Mouse (Mus musculus) left cerebral cortex, adult 2 months (tissue): Measurements from ENCODE around the gene Phex. TPM values are rescaled to one million over a fixed set of nuclear protein-coding genes. Genes with fewer than 3 reads are reported as not detected.
A peak's percentile ranks its signal among the peaks of the same experiment; 100 is the strongest.

Experiments
- DNase-seq, 2 experiments: peaks; one replicate each; pipeline ENCODE4 v3.0.0; 2021 to 2022; ENCODE audit warnings: low spot score in 2 of 2, mixed read lengths in 1 of 2; ENCODE audit errors: extremely low spot score in 1 of 2
- H3K27ac ChIP-seq: fragments of 200-600 bp; 2 replicates; pipeline ENCODE4 v1.8.1; 2022
- H3K4me3 ChIP-seq: fragments of 200-600 bp; 2 replicates; pipeline ENCODE4 v1.8.1; 2022
- CTCF ChIP-seq: fragments of 200-600 bp; IDR thresholded peaks from 2 replicates; pipeline ENCODE4 v1.8.1; 2022; ENCODE audit warnings: antibody characterized with exemption, mild to moderate bottlenecking, moderate library complexity
- intact Hi-C: fragments of 180-260 bp; cut with DNase I; formaldehyde crosslinking; loops from one replicate; pipeline ENCODE4 v1.15.1; 2025
- total RNA-seq, 2 experiments: library from RNA; stranded (reverse); gene quantifications; 2 replicates each; pipeline ENCODE4 v1.2.3; 2021

Phex gene
- total RNA-seq, 2 experiments from 2014 or later = 0.41 to 0.56 TPM

- H3K4me3 ChIP-seq = no peak overlapping the region
- intact Hi-C loops = no loop called here
- no peak for TF ChIP-seq CTCF
- no peak overlapping the region for H3K27ac ChIP-seq
- no peak for DNase-seq
Observed at GRCm38 (mm10) chrX:157377456-157377855, 37.7 kb downstream of the Phex start.

- intact Hi-C loops = no loop called here
- no peak overlapping the region for H3K4me3 ChIP-seq
- H3K27ac ChIP-seq = no peak overlapping the region
- TF ChIP-seq CTCF = no peak; the same call in 1 of the 2 replicates
- DNase-seq = no peak
Observed at GRCm38 (mm10) chrX:157373873-157374272, 41.2 kb downstream of the Phex start.

GRCm38 (mm10) chrX:157369166-157369565, 45.9 kb downstream of the Phex start:
- intact Hi-C loops = no loop called here
- no peak for TF ChIP-seq CTCF
- Histone ChIP-seq H3K4me3 (no peak overlapping the region), H3K27ac (no peak overlapping the region)
- no peak for DNase-seq

DNA sequence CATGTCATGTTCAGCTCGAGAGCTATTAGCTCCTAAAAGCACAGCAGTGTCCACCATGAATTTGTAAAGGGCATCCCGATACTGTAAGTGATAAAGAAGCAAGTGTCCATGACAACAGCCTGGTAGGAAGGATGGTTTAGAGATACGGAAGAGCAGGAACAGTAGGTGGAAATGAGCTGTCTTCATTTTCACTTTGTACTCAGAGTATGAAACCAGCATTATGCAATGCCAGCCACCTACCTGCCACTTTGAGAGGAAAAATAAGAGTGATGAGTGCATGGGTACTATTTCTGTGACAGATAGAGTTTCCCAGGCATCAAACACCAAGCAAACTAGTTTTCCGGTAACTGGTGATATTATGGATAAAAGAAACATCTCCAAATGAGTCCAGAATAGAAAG, 59.6 kb downstream of the Phex start:
- H3K4me3 ChIP-seq = no peak overlapping the region
- no peak for TF ChIP-seq CTCF
- no peak for DNase-seq
- H3K27ac ChIP-seq = no peak overlapping the region
- intact Hi-C loops = no loop called here

- Histone ChIP-seq H3K4me3 (no peak overlapping the region), H3K27ac (no peak overlapping the region)
- intact Hi-C loops = no loop called here
- no peak for DNase-seq
- no peak for TF ChIP-seq CTCF
Observed at GRCm38 (mm10) chrX:157346201-157346600, 68.9 kb downstream of the Phex start.

- Histone ChIP-seq H3K4me3 (no peak overlapping the region), H3K27ac (no peak overlapping the region)
- no peak for TF ChIP-seq CTCF
- no peak for DNase-seq
- intact Hi-C loops = no loop called here
Observed at GRCm38 (mm10) chrX:157334726-157335125, 80.4 kb downstream of the Phex start.

DNA sequence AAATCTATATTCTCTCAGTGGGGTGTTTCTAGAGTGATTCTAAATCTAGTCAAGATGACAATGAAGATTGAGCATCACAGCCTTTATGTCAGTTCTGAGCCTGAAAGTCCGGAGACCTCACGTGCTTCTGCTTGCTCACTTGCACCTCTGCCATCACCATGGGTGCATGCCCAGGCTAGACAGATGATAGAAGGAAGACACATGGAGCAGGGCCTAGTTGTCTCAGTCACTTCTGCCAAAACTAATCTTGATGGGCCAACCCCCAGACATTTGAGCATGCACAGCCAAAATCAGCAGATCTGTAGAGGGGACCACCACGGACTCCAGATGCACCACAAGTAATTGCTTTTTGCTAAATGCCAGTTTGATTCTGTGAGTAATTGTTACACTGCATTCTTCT, 85.3 kb downstream of the Phex start:
- no peak overlapping the region for H3K27ac ChIP-seq
- intact Hi-C loops = no loop called here

GRCm38 (mm10) chrX:157328396-157328795, 86.7 kb downstream of the Phex start:
- no peak for DNase-seq
- H3K4me3 ChIP-seq = no peak overlapping the region
- no peak overlapping the region for H3K27ac ChIP-seq
- no peak for TF ChIP-seq CTCF
- intact Hi-C loops = no loop called here

More for the DNA sequence above, 85.3 kb downstream of the Phex start:
- DNase-seq = no peak
- TF ChIP-seq CTCF = no peak
- H3K4me3 ChIP-seq = no peak overlapping the region

- intact Hi-C loops = no loop called here
- no peak for DNase-seq
- H3K4me3 ChIP-seq = no peak overlapping the region
- no peak for TF ChIP-seq CTCF
- H3K27ac ChIP-seq = no peak overlapping the region
Observed at GRCm38 (mm10) chrX:157327756-157328155, 87.4 kb downstream of the Phex start.

- TF ChIP-seq CTCF = no peak
- Histone ChIP-seq H3K27ac (no peak overlapping the region), H3K4me3 (no peak overlapping the region)
- intact Hi-C loops = no loop called here
- no peak for DNase-seq
Observed at GRCm38 (mm10) chrX:157324396-157324795, 90.7 kb downstream of the Phex start.

DNA sequence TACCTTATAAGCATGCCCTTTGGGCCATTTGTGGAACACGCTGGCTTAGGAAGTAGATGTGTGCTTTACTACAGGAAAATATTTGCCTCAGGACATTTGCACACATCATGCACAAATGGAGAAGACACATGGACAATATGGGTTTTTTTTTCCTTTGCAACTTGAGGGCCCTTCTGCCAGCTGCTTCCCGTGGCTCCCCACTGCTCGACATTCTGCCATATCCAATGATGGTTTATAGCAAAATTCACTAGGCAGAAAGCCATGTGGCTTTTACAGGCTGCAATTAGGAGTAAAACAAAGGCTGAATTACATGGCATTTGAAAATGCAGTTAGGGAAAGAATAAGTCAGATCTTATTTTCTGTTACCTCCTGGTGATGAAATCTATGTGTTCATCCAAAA, 104.8 kb downstream of the Phex start:
- H3K4me3 ChIP-seq = no peak overlapping the region
- no peak for DNase-seq
- intact Hi-C loops = loop anchor here (10.0 kb wide), 1 partner anchor 144 kb away; no protein-coding TSS in a partner anchor
- TF ChIP-seq CTCF = no peak
- H3K27ac ChIP-seq = no peak overlapping the region

- Histone ChIP-seq H3K4me3 (no peak overlapping the region), H3K27ac (no peak overlapping the region)
- intact Hi-C loops = loop anchor here (5.0 to 10.0 kb wide), 3 partner anchors 393 to 1933 kb away; no protein-coding TSS in a partner anchor
- DNase-seq = no peak
- no peak for TF ChIP-seq CTCF
Observed at GRCm38 (mm10) chrX:157308171-157308570, 106.9 kb downstream of the Phex start.

GRCm38 (mm10) chrX:157307411-157307810, 107.7 kb downstream of the Phex start:
- Histone ChIP-seq H3K4me3 (no peak overlapping the region), H3K27ac (no peak overlapping the region)
- intact Hi-C loops = loop anchor here (5.0 to 10.0 kb wide), 3 partner anchors 393 to 1933 kb away; no protein-coding TSS in a partner anchor
- peak; percentile 62 for TF ChIP-seq CTCF
- no peak for DNase-seq
